Mouse (Mus musculus) left cerebral cortex, adult 8-10 months (tissue): ENCODE data around the gene Lancl3. TPM values are rescaled to one million over a fixed set of nuclear protein-coding genes. Genes with fewer than 3 reads are reported as not detected.

Experiments used
- DNase-seq, 2 experiments: peaks; one replicate each; pipeline ENCODE4 v3.0.0; 2022; ENCODE audit warnings: low spot score in 2 of 2
- total RNA-seq, 4 experiments: library from RNA; stranded (reverse); gene quantifications; 2 replicates each; pipeline ENCODE4 v1.2.4; 2022

Gene Lancl3
- total RNA-seq, result 1 to 10 TPM; 5.5 to 7.1 (median 6.4) TPM

DNA sequence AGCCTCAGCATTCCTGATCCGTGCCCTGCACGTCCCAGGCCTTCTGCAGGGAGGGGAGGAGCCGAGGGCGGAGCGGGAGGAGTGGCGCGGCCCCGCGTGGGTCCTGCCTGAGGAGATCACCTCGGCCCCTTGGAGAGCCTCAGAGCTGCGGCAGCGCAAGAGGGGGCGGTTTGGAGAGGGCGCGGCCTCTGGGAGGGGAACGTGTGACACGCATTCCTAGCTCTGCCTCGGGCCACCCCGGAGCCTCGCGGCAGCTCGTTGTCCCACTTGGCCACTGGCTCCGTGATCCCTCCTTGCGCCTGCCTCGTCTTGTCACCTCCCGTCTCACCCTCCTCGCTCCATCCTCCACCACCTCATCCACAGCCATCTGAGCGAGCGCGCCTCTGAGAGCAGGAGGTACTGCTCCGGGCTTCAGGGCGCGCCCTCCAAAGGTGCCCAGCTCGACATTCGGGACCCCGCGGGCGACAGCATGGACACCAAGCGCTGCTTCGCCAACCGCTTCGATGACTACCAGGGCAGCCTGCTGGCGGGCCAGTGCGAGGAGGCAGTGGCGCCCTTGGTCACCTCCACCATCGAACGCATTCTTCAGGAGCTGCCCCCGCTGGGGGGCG, at the start of gene Lancl3:
Lancl3 (plus strand) TSS at position 142 of the 611 bp plus-strand sequence.
- peak in 1 of 2 experiments; percentile 4 for DNase-seq

DNA sequence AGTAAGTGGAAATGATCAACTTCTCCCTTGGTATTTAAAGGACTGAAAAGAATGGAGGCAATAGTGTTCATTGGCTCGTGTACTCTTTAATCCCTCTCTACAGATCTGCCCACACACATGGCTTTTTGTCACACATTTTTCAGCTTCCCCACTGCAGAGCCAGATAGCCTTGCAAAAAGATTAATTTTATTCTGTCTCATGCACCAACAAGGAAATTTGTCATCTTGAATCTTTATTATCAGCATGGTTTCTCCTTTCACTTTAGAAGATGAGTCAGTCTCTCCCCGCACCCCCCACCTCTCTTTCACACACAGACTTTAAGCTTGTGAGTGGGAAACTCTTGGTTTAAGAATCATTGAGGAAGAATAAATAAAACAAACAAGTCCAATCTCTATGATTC, 20.7 kb upstream of the Lancl3 start:
- DNase-seq, result no peak

DNA sequence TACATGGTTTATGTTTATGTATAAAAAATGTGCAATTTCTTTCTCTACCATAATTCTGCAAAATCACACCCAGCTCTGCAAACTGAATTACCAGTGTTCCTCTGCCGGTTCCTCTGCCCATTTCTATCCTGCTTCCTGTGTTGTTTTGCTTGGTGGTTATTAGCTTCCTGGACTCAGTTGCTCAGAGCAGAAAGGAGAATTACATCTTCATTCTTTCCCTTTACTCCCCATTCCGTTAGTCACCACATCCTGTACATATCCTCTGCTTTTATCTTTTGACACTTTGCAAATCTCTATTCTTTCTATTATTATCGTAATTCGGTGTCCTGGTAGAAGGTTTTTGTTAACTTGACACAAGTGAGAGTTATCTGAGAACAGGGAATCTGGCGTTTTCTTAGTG, 18.1 kb upstream of the Lancl3 start:
- no peak for DNase-seq

DNA sequence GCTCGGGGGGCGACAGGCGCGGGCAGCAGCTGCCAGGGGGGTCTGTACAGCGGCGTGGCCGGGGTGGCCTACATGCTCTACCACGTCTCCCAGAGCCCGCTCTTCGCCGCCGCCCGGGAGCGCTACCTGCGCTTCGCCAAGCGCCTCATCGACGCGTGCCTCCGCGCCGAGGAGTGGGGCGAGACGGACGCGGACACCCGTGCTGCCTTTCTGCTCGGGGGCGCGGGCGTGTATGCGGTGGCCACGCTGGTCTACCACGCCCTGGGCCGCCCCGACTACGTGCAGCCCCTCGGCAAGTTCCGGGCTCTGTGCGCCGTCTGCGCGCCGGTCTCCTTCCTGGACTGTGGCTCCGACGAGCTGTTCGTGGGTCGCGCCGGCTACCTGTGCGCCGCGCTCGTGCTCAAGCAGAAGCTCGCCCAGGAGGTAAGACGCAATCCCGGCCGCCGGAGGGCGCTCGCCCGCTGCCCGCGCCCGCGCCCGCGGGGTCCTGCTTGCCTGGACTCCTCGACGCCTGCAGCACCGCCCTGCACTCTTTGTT, 747 bp downstream of the Lancl3 start:
- DNase-seq, result no peak

DNA sequence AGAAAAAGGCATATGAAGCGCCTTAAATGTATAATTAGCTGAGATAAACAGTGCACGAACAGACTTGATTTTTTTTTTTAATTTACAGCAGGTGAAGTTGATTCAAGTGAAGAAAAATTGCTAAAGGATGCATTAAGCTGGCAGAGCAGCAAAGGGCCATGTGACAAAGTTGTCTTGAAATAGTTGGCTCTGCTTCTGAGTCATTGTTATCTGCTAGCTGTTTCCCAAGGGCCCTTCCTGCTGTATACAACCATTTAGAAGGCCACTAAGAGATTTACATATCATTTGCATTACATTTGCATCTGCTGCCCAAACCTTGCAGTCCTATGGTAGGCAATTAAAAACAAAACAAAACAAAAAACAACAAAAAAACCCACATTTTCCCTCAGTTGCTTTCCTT, 2.3 kb downstream of the Lancl3 start:
- DNase-seq, result no peak

DNA sequence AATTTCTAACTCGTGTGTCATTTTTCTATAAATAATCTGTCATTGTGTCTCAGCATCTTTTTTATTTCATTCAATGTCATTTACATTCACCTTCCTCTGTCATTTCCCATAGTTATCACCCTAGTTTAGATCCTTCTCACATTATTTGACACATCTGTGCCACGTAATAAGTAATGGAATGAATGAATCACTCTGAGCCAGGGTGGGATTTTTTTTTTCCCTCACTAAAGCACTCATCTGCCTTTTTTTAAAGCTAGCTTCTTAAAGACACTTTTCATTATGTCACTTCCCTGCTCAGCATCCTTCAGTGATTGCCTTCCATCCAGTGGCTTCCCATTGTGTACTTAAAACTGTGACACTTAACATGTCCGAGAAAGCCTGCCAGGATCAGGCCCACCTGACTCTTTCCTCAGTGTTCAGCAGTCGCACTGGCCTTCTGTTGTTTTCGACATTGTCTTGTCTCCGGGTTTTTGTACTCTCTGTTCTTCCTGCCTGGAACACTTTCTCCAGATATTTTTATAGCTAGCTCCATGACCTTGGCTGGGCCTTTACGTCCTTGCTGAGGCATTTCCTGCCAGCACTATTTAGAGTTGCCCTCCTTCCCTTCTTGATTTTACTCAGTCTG, 3.2 kb downstream of the Lancl3 start:
- DNase-seq, result no peak

DNA sequence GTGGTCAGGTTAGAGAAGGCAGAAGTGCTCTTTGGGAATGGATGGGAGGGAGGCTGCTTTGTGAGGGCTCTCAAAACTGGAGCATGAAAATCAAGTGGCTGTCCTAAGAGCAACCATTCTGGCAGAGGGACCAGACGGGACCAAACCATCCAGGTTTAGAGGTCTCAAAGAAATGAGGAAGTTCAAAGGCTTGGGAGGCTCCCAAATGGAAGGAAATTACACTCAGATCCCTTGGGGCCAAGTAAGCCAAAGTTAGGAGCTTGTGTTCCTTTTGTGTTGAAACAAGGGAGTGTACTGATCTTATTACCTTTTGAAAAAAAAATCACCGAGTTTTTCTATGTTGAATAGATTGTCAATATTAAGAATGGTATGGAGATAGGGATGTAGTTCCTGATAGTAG, 5.4 kb downstream of the Lancl3 start:
- DNase-seq, result no peak

DNA sequence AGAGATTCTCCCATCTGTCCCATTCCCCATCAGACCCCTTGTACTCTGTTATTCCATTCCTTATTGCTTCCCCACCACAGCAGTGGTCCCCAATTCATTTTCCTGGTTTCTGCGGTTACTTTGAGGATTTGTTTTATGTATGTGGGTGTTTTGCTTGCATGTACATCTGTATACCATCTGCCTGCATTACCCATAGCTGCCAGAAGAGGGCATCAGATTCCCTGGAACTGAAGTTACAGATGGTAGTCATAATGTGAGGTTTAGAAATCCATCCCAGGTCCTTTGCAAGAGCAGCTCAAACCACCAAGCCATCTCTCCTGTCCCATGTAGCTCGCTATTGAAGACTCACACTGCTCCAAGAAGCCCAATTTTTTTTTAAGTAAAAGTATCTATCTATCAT, 16.5 kb downstream of the Lancl3 start:
- DNase-seq, result no peak

DNA sequence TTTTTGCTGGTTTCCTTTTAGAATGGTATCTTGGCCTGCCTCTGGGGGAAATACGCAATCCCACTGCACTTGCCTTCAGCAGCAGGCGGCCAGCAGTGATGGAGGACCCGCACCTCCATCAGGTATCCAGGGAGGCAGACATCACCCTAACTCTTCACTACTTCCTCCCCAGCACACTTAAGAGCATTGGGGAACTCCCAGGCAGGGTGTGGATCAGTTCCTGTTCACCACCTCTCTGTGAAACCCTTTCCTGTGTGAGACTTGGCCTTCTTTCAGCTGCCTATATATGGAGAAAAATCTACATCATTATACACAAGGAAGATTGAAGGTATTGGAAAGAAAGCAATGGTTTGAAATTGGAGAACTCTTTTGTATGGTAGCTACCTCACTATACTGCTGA, 19.9 kb downstream of the Lancl3 start:
- no peak for DNase-seq

DNA sequence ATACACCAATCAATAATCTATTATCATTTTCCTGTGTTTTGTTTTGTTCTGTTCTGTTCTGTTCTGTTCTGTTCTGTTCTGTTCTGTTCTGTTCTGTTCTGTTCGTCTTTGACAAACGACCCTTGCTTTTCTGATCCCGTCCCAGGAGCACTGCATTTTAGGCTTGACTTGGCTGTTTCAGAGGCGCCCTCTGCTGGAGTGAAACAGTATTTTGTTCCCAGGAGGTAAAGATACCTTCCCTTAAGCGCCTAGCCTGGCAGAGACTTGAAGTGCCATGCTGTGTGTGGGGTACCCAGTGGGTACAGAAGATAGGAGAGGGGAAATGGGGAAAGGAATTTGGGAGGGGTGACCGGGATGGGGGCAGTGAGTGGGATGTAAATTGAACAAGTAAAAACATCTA, 21.5 kb downstream of the Lancl3 start:
- DNase-seq, result no peak

DNA sequence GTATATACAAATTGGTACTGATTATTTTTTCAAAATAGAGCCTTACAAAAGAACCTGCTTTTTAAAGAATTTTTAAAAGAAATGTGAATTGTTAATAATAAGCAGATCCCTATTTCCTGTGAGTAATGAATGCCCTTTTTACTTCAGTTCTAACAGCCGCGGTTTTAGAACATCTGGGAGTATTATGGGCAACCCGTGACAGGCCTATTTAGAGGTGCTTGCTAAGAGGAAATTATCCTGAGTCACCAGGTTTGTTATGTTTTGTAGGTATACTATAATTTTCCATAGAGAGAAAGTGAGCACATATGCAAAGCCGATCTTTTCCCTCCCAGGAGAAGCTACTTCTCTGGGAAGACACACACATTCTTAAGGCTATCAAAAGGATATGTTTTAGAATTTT, 22.0 kb downstream of the Lancl3 start:
- no peak for DNase-seq

DNA sequence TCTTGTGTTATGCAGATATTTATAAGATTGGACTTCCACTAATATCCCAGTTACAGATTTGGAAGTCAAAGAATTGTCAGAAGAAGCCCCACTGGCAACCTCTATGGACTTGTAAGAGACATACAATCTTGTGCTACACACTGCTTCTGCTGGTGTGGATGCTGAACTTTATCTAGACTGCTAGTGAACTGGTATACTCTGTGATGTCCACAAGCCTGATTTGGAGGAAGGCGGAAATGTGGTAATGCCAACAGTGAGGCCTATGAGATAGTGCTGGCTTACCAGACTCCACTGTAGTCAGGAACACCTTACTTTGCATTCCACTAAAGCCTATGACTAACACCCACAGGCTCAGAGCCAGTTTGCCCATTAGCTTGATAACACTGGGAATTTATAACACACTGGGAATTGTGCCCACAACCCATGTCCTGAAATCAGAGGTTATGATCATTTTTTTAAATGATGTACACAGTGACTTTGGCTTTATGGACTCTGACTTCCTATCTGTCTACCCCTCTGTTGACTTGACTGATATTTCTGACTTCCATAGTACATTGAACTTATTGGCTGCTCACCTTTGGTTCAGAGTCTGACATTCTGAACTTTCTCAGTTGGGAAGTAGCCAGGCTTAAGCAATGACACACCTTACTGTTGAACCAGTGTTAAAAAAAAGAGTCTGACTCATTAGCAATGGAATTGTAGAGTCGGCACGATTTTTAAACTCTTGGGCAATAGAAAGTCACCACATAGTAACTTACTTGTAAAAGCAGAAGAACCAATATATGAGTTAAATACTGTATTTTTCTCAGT, 22.9 kb downstream of the Lancl3 start:
- no peak for DNase-seq

DNA sequence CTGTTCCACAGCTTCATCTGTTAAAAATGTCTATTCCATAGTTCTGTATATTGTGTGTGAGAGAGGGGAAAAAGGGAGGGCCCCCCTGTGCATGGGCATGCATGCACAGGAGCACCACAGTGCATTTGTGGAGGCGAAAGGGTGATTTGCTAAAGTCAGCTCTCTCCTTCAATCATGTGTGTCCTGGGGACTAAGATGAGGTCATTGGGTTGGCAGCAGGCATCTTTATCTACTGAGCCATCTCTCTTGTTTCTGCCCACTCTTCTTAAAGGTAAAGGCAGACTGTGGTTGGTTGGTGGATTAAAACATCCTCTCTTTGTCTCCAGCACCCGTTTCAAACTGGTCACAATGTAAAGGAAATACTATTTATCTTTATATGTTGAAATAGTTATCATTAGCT, 27.4 kb downstream of the Lancl3 start:
- DNase-seq, result no peak

DNA sequence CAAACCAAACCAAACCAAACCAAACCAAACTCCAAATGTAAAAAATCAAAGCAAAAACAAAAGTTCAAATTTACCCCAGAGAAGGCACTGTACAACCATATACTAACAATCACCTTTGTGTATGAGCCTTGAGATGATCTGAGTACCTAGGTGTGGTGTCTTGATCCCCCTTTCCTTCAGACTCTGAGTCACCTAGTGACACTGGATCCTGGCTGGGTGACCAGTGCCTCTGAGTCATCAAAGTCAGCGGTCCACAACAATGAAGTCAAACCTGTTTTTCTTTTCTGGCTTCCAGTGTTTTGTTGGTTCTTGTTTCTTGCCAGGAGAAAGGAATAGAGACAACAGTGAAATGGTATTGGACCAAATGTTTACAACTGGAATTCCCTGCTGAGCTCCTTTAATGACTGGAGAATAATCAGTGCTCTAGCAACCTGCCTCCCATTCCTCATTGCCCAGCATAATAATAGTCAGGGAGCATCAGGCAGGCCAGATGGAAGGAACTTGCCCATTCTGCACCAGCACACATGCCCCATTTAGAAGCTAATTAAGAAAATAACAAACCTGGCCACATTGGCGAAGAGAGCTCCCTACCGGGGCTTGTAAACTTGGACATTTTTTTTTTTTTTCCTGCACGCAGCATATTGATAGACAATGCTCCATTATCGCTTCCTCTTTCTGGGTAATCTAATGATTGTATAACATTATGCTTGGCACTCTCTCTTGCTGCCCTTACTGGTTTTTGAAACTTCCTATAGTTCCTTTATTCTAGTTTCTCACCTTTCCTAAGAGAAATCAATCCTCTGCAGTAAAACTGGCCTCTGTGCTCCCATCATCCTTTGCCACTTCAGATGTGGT, 41.3 kb downstream of the Lancl3 start:
- no peak for DNase-seq

DNA sequence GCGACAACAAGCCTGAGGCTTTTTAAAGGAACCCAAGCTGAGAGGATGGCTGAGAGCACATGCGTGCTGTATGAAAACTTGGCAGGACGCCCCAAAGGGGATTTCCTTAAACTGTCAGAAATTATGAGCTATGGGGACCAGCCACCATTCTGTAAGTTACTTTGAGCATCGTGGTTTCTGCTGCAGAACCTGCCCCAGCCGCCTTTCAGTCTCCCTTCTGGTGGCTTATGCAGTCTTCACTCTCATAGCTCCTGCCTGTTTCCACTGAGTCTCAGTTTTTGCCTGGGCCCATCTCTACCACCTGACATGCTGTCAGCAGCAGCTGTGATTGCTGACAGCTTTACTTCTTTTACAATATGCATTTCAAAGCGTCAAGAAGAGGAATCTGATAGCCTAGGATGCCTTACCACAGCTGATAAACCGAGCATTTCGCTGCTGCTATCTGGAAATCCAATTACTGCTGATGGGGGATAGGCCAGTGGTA, 43.7 kb downstream of the Lancl3 start:
- DNase-seq, result no peak

DNA sequence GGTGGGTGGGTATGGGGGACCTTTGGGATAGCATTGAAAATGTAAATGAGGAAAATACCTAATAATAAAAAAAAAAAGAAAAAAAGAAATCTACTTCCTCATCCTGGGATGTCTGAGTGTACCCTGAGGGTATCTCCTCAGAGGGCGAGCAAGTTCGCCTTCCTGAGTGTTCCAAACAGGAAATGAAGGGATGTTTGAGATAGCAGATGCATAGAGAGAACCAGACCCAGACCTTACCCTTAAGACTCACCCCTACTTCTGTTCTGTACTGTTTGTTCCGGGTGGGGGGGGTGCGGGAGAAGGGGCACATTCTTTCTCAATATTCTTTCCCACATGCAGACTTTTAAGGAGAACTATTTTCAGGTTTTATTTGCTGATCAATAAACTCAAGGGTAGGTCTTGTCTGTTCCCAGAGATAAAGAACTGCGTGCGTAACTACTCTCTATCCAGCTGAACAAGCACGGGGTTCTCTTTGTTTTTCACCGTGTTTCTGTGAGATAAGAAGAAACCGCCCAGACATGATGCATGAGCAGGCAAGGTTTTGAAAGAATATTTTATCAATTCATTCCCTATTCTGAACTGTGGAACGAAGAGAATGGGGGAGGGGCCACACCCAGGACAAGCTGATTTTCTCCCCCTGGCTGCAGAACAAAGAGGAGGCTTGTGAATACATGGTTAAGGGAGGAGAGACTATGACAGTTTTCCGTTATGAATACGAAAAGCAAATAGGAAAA, 45.1 kb downstream of the Lancl3 start:
- DNase-seq, result no peak

DNA sequence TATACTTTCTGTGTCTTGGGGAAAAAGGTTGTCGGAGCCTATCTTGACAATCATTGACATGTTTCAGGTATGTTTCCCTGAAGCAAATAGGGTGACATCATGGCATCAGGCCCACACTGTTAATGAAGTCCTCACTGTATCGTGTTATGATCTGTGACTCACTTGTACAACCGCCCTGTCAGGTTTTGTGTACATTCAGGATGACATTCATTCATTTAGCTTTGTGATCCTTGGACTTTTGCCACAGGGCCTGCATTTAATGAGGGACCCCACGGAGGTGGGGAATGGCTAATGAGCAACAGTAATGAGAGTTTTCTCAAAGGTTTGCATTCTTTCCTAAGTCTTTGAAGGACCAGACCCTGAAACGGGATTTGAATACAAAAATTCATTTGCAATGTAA, 49.2 kb downstream of the Lancl3 start:
- DNase-seq, result no peak

DNA sequence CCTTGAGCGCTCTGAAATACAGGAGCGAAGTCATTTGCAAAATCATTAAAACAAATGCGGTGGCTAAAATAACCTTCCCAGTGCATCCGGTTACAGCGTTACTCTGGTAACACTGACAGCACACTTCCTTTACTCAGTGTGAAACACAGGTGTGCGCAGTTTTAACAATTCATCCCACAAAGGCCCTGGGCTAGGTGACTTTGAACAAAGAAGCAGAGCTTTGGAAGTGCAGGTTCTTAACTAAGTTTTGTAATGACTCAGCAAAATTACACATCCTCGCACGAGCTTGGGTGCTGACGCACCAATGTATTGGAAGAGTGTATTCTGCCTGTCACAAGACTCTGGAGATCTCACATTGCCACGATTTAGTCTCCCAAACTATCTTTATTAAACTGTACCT, 54.3 kb downstream of the Lancl3 start:
- no peak for DNase-seq

DNA sequence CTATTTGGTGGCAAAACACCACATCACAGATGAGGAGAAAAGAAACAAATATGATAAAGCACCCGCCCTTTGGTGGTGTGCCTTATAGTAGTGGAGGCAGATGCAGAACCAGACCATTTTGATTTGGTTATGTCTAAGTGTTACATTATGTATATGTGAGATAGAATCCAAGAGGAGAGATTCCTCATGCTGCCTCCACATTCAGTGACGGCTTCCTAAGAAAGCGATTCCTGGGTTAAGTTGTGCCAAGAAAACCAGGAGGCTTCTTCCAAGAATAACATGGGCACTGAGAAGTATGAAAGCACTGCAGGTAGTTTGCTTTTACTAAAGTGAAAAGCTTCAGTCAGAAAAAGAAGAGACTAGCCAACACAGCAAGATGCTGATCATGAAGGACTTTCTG, 55.2 kb downstream of the Lancl3 start:
- no peak for DNase-seq

DNA sequence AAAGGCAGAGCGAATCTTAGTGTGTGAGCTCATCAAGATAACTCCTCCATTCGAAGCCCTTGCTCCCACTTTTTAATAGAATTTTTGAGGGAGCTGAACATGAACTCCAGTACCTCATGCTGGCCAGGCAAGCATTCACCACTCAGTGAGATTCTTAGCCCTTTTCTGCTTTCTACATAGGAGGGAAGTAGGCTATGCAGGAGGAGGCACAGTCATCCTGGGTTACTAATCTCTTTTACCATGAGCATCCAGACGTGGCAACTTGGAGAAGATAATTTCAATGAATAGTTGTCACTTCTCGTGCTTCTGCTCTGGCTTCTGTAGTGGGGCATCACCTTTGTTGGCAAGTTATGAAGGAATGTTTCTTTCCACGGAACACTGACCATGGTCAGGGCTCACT, 57.1 kb downstream of the Lancl3 start, which contains the start of gene Gm14862:
Gm14862 (minus strand) TSS at position 134 of the 400 bp plus-strand sequence.
- DNase-seq, result no peak

DNA sequence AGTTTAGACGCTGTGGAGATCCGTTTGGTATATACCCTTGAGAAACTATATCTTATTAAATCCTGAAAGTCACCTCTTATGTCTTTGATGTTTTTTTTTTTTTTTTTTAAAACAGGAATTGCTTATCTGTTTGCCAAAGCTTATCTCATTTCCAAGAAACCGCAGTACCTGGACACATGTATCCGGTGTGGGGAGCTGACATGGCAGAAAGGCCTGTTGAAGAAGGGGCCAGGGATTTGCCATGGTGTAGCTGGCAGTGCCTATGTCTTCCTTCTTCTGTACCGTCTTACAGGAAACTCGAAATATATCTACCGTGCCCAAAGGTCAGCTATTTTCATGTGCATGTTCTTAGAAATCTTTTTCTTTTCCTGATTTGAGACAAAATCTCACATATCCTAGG, 58.1 kb downstream of the Lancl3 start:
- DNase-seq, result no peak
